Mouse (Mus musculus): Measurements from ENCODE around the gene Cap2.

Cap2 gene

DNA sequence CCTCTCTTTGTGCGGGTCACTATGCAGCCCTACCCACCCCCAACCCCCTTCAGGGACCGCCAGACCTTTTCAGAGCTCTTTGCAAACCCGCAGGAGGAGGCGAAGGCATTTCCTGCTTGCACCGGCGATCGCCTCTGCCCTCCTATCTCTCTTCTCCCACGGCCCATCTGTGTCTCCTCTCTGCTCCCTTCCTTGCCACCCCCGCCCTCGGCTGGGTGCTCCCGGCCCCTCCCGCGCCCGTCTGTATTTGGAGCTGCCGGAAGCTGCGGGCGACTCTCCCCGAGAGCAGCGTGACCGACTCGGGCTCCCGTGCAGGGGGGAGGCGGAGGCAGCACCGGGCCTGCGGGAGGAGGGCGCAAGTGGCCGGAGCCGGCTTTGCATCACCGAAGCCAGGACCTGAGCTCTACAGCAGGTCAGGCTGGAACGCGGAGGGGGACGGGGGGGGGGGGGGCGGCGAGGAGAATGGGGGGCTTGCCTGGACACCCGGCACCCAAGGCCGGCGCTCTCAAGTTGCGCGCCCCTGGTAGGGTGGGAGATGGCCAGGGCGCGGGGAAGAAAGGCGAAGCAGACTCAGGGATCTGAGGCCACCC is at the start of gene Cap2:
Cap2 (plus strand) TSS at position 49 of the 590 bp plus-strand sequence.
- CTCF ChIA-PET: interaction anchor here in 1 of 4 experiments (1.1 kb wide), 1 partner anchor 161 kb away, joined by 3 read pairs; no protein-coding TSS in a partner anchor

DNA sequence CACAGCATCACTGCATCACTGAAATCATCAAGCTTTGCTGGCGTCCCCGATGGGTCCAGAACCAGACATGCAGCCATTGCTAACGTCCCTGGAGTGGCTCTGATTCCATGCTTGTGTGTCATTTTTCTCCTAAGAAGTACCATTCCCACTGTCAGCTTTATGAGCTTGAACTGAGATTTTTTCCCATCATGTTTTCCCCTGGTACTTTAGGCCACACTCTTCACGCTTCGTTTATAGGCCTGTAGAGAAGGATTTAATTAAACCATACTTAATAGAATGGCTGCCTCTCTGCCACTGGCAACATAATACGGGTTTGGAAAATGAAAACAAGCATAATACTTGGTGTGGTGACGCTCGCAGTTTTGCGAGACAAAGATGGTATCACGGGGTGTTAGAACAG is 42.1 kb upstream of the Cap2 start:
- ChIA-PET POLR2A (interaction anchor here in 1 of 4 experiments (0.8 kb wide), 1 partner anchor 15 kb away, joined by 4 read pairs; no protein-coding TSS in a partner anchor), CTCF (no interaction called here)

More for the DNA sequence above, at the start of gene Cap2:
- POLR2A ChIA-PET: interaction anchor here in 3 of 4 experiments (0.6 to 1.7 kb wide), 6 partner anchors 10 to 752 kb away, joined by 3 to 7 read pairs (median 3); no protein-coding TSS in a partner anchor

DNA sequence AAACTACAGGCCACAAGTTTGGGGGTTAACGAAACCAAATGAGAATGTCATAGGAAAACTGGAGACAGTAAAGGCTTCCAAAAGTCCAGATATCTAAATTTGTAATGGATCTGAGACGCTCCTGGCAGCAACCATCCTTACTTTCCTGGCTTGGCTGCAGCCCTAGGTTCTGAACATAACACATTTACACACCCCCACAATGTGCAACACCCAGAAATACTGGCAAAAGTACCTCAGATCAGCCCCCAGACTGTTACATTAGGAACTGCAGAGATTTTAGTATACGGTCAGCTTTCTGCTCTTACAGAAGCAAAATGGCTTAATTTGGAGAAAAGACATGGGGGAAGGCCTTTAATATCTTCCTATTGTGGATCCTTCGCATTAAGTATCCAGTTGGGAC is 39.4 kb upstream of the Cap2 start:
- ChIA-PET CTCF (interaction anchor here in 2 of 4 experiments (0.6 to 0.7 kb wide), 2 partner anchors 47 to 151 kb away, joined by 3 to 4 read pairs; no protein-coding TSS in a partner anchor), POLR2A (no interaction called here)

- CTCF ChIA-PET: no interaction called here
- POLR2A ChIA-PET: no interaction called here
These were observed 37.9 kb upstream of the Cap2 start for GRCm38 (mm10) chr13:46463764-46464163.

DNA sequence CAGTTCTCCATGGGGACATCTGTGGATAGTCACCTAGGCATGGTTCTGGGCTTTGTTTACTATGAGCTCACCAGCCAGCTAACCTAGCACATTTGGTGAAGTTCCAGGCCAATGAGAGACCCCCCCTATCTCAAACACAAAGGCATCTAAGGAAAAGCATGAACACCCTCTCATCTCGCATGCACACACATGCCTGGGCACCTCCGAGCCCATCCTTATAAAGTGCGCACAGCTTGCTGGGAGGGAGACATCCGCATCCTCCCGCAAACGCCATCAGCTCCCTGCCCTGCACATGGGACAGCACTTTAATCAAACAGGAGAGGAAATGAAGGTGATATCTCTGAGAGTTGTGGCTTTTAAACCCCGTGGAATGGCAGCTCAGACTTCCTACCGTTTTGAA is 33.4 kb upstream of the Cap2 start:
- CTCF ChIA-PET: interaction anchor here in 1 of 4 experiments (0.6 to 0.8 kb wide), 2 partner anchors 47 to 364 kb away, joined by 3 to 5 read pairs; no protein-coding TSS in a partner anchor
- POLR2A ChIA-PET: interaction anchor here in 2 of 4 experiments (0.6 to 0.8 kb wide), 2 partner anchors 38 to 1079 kb away, joined by 3 to 6 read pairs; partner anchors contain the start of gene Mylip (in 1 of the 2)

DNA sequence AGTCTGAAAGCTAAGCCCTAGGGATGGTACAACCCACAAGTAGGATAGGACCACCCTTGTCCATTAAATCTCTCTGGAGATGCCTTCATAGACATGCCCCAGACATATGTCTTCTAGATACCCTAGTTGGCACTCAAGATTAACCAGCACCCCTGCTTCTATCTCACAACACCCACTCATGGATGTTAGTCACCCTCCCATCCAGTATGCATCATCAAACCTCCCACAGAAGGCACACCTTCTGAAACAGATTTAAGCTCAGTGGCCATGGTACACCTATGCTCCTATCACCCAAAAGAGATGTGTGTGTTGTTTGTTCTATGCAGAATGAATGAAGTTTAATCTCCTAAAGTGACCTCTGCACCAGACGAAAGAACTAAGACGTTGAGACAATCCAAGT is 32.1 kb upstream of the Cap2 start:
- CTCF ChIA-PET: no interaction called here
- POLR2A ChIA-PET: no interaction called here

DNA sequence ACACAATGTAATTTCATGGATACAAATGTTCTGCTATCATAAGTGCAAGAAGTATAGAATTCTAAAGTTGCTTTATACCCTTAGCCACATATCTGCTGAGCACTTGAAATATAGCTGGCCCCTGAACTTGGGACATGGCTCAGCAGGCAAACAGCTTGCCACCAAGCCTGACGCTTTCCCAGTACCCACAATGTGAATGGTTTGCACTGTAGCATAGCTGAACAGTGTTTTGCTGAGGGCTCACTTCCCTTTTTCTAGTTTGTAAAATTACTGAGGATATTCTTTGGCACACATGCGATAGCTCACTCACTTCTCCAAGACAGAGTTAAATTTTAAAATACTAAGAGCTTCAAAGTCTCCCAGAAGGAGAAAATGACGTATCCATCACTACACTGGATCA is 20.4 kb upstream of the Cap2 start:
- CTCF ChIA-PET: no interaction called here
- POLR2A ChIA-PET: no interaction called here

GRCm38 (mm10) chr13:46485605-46486004 is 16.0 kb upstream of the Cap2 start:
- ChIA-PET CTCF (no interaction called here), POLR2A (no interaction called here)

DNA sequence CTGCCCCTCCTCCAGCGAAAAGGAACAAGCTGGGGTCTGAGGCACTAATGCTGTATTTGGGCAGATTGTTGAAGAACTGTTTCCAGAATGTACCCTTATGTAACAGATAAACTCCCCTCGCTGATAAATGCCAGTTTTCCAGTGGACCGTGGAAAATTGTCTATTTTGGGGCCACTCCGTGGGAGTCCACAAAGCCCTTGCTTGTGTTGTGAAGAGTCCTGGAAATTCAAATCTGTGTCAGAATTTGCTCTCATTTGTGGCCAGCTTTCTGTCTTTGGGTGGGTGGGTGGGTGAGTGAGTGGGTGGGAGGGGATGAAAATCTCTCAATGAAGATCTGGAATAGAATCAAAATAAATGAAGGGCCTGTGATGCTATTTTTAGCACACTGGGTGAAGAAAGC is 13.5 kb upstream of the Cap2 start:
- POLR2A ChIA-PET: no interaction called here
- CTCF ChIA-PET: no interaction called here

DNA sequence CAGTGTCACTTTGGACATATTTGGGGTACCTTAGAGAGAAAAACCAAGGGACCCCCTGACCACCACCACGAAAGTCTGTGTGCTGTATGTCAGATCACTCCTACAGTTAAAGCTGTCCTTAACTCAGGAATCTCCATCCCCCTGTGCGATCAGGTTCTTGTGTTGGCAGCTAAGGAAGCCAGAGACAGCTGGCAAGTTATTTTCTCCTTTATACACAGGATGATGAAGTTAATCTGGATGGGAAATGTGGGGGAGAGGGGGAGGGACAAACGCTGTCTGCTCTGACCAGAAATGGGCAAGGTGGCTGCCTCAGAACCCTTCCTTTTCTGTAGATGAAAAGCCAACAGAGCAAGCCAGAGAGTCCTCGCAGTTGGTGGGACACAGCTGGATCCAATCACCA is 11.0 kb upstream of the Cap2 start:
- ChIA-PET CTCF (no interaction called here), POLR2A (no interaction called here)

GRCm38 (mm10) chr13:46502390-46502891 is 793 bp downstream of the Cap2 start:
- ChIA-PET POLR2A (interaction anchor here in 2 of 4 experiments (0.6 to 1.7 kb wide), 3 partner anchors 11 to 751 kb away, joined by 3 to 7 read pairs (median 3); no protein-coding TSS in a partner anchor), CTCF (interaction anchor here in 1 of 4 experiments (0.5 kb wide), 1 partner anchor 9 kb away, joined by 13 read pairs; no protein-coding TSS in a partner anchor)

DNA sequence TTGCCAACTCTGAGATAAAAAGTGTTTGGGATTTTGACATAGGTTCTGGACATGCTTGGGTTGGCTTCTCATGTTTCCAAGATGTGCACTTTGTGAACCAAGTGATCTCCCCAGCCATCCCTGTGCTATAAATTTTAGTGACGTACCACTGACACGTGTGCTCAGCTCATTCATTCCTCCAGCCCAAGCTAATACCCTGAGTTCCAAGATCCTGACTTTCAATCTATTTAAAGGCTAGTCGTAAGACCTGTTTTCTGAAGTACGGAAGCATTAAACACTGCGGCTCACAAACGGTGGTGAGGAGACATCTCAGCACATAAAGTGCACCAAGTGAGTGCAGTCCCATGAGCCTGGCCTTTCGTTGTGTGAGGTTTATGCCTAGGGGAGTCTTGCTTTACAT is 6.3 kb downstream of the Cap2 start:
- ChIA-PET CTCF (no interaction called here), POLR2A (no interaction called here)

DNA sequence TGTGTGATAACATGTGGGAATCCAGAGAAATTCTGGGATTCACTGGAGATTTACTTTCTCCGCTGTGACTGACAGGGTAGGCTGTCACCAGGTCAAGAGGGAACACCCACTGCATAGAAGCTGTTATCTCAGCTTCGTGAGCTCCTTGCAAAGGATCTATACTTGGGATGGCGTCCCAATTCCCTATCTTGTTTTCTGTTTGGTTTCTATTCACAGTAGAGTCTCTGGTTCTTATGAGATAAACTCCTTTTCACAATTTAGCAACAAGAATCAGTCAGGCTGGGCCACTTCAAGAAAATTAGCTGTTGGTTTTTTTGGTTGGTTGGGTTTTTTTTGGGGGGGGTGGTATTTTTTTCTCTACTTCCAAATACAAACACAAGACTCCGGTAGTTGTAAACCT is 7.2 kb downstream of the Cap2 start:
- CTCF ChIA-PET: interaction anchor here in 1 of 4 experiments (0.8 kb wide), 1 partner anchor 32 kb away, joined by 9 read pairs; no protein-coding TSS in a partner anchor

DNA sequence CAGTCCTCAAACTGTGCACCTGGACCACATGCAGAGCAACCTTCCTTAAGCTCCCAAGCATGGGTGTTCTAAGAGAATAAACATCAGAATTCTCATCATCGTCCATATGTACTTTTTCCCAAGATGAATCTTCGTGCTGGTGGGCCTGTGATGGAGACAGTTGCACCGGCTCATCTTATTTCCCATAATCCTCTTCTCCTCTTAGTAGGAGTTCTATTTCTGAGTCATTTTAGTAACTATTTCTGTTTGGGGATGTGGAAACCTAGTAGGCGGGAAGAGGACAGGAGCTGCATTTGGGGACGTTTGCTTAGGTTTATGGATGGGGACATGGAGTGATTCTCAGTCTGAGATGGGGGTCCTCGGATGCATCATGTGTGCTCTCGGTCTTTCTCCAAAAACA is 8.8 kb downstream of the Cap2 start:
- POLR2A ChIA-PET: no interaction called here
- CTCF ChIA-PET: no interaction called here

More for the DNA sequence above, 7.2 kb downstream of the Cap2 start:
- POLR2A ChIA-PET: interaction anchor here in 2 of 4 experiments (0.6 kb wide), 2 partner anchors 134 to 208 kb away, joined by 3 to 5 read pairs; no protein-coding TSS in a partner anchor

DNA sequence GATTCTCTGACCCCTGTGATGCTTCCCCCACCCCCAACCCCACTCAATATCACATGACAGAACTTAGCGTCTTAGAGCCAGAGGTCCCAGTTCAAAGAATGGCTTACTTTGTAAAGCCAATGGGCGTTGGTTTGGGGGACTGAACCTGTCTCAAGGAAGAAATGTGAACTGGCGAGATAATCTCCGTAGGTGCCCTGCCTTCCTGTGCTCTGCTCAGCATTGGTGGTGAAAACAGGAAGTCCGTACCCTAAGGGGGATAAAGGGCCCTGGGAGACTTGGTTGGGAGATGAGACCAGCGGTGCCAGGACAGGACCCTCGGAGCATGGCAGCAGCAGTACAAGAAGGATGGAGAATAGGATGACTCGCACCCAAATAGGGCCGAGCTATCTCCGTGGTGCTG is 12.8 kb downstream of the Cap2 start:
- POLR2A ChIA-PET: interaction anchor here in 3 of 4 experiments (0.5 to 1.8 kb wide), 3 partner anchors 13 to 96 kb away, joined by 3 to 4 read pairs (median 4); partner anchors contain the start of gene Cap2 (in 1 of the 3)
- CTCF ChIA-PET: no interaction called here

GRCm38 (mm10) chr13:46515120-46515523 is 13.5 kb downstream of the Cap2 start:
- ChIA-PET POLR2A (interaction anchor here in 2 of 4 experiments (0.5 to 1.8 kb wide), 5 partner anchors 13 to 1122 kb away, joined by 3 to 5 read pairs (median 4); partner anchors contain the start of gene Cap2 (in 1 of the 2)), CTCF (no interaction called here)

DNA sequence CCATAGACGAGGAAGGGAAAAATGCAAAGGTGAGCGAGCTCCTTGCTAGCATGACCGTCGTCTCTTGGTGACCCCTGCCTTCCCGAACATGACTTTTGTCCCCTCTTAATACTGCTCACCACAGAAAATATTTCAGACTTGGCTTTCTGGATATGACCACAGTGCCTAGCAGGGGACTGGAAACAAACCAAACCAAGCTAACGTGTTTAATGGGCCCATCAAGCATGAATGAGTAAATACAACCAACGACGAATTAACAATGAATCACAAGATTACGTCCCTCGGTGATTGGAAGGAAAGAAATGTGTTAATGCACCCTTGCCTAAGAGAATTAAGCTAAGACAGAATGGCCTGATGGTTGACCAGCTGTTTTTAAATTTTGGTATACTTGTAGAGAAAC is 13.9 kb downstream of the Cap2 start:
- ChIA-PET CTCF (no interaction called here), POLR2A (interaction anchor here in 2 of 4 experiments (0.5 to 1.8 kb wide), 7 partner anchors 14 to 1122 kb away, joined by 3 to 5 read pairs (median 3); partner anchors contain the start of gene Cap2 (in 1 of the 2))

- ChIA-PET POLR2A (interaction anchor here in 2 of 4 experiments (0.5 to 1.1 kb wide), 4 partner anchors 19 to 244 kb away, joined by 3 to 4 read pairs (median 4); no protein-coding TSS in a partner anchor), CTCF (no interaction called here)
These were observed 14.5 kb downstream of the Cap2 start for GRCm38 (mm10) chr13:46516183-46516582.

DNA sequence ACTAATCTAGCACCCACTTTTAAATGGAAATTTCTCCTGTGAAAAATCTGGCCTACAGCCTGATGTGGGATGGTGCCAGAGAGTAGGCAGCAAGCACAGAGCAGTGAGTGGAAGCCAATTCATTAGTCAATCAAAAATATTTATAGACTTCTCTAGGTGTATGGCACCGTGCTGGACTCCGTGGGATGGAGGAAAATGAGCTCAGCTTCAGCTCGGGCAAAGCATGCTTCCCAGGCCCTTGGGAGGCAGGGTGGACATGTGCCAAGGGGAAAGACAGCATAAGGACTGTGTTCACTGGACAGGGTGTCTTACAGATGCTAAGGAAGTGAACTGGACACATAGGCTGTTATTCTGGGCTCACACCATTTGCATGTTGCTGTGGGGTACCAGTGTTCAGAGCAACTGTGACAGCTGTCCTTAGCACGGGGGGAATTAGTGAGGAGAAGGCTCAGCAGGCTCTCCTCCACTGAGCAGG is 15.6 kb downstream of the Cap2 start:
- ChIA-PET POLR2A (no interaction called here), CTCF (no interaction called here)

GRCm38 (mm10) chr13:46521482-46521881 is 19.8 kb downstream of the Cap2 start:
- CTCF ChIA-PET: no interaction called here
- POLR2A ChIA-PET: no interaction called here

All from embryonic stem cell, embryonic (primary cell).